Mouse (Mus musculus) lung, adult 2 months (tissue): ENCODE measurements around the gene Kalrn. TPM values are rescaled to one million over a fixed set of nuclear protein-coding genes. Genes with fewer than 3 reads are reported as not detected.

Experiments
- DNase-seq: peaks from one replicate; pipeline ENCODE4 v3.0.0; 2022
- H3K4me1 ChIP-seq: fragments of 200-500 bp; 2 replicates; pipeline ENCODE4 v1.6.1; 2011; ENCODE audit warnings: low read length; ENCODE audit not compliant: control insufficient read depth, insufficient read depth
- H3K4me3 ChIP-seq: fragments of 200-500 bp; replicated peaks from 2 replicates; pipeline ENCODE3; 2011; ENCODE audit warnings: low read depth, mild to moderate bottlenecking, control low read depth, low read length; ENCODE audit errors: extremely low read depth
- CTCF ChIP-seq: fragments of 200-500 bp; IDR thresholded peaks from 2 replicates; pipeline ENCODE4 v1.5.1; 2011; ENCODE audit warnings: mild to moderate bottlenecking, low read length, control low read depth; ENCODE audit not compliant: insufficient read depth
- POLR2A ChIP-seq: fragments of 200-500 bp; IDR thresholded peaks from 2 replicates; pipeline ENCODE4 v1.6.1; 2011; ENCODE audit warnings: low read depth, mild to moderate bottlenecking, control low read depth, low read length, borderline replicate concordance; ENCODE audit errors: extremely low read depth
- WGBS: fragments of 180-500 bp; shearing (Covaris S2); methylation state at CpG from one replicate; pipeline ENCODE4 v1.1.7; 2018; 5-methylcytosine and 5-hydroxymethylcytosine counted together
- polyA plus RNA-seq: library from polyadenylated mRNA; depleted of rRNA; stranded (reverse); fragments of >200 nt; gene quantifications from 2 replicates; pipeline ENCODE4 v1.2.3, GENCODE M21; 2012

Gene Kalrn
- polyA plus RNA-seq, 1 experiment, result 11.8 TPM

DNA sequence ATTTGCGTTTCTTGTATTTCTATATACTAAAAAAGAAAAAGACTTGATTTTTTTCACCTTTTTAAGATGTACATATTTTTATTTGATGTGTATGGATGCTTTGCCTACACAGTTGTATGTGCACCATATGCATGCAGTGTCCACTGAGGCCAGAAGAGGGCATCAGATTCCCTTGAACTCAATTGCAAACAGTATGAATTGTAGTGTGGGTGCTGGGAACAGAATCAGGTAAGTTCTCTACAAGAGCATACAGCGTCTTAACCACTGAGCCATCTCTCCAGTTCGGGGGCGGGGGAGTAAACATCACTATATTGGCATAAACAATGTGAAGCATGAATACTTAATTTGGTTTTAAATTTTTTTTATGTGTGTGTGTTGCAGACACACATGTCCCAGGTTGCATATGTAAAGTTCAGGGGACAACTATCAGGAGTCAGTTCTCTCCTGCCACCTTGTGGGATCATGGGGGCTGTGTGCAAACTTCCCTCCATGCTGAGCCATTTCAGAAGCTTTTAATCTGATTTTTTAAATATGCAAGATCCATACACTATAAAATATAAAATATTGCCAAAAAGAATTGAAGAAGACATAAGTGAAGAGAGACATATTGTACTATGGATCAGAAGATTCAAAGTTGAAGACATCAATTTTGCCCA lies 6.5 kb upstream of the Kalrn start:
- no peaks in the 10 kb centered on the region for H3K4me1 ChIP-seq
- TF ChIP-seq POLR2A (no peak), CTCF (no peak)
- WGBS, result 95% methylated on average over 4 of the region's 4 CpGs
- H3K4me3 ChIP-seq, result no peak overlapping the region
- DNase-seq, result no peak

DNA sequence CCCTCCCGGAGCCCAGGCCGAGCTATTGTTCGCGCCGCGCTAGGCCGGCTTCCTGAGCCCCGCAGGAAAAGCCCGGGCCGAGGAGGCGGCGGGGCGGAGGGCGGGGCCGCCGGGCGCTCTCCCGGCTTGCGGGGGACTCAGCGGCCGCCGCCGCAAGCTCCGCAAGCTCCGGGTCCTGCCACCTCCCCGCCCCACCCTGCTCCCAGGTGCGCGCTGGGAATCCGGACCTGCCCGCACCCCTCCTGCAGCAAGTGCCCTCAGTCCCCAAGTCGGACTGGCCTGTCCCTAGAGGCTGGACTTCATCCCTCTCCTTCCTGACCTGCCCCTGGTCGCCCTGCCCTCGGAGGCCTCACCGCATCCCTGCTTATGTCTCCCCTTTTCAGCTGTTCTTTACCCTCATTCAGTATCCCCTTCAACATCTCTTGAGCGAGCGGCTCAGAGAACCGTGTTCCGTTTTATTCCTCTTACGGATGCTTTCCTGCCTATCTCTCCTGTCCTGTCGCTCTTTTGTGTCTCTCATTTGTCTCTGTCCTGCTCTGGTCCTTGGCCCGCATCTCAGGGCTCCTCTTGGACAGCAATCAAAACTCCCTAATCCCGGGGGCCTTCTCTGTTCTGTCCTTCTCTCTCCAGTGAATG lies 642 bp upstream of the Kalrn start:
- TF ChIP-seq POLR2A (no peak), CTCF (no peak)
- 2% methylated on average over 37 of the region's 42 CpGs for WGBS
- Histone ChIP-seq H3K4me3 (peak overlapping the region; percentile 50), H3K4me1 (no peaks in the 10 kb centered on the region; the same call in 1 of the 2 replicates)
- no peak for DNase-seq

DNA sequence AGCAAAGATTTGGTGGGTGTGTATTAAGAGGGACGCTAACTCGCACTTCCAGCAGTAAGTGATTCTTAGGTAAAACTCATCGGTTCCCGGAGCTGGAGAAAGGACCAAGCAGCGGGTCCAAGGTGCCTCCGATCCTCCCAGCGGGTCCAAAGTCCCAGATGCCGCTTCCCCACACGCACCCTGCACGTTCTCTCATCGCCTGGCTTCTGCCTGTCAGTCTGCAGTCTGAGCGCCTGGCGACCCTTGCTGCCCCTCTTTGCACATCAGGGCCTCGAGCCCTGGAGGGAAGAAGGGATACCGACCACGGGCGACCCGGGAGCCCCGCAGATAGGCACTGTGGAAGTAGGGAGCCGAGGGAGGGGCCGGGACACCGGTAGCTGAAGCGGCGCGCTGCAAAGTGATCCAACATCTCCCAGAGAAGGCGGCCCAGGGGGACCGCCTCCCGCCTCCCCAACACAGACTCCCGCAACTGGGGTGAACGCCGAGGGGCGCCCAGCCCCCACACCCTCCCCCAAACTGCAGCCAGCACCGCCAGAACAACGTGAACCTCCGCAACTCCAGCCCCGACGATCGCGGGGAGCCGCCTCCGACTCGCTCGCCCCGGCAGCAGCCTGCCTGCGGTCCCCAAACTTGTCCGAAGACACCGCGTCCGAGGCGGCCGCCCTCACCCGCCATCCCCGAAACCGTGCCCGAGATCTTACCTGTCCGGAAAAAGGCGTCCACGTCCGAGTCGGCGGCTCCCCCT lies 754 bp downstream of the Kalrn start:
- WGBS, result under 1% methylated on average over 61 of the region's 61 CpGs

DNA sequence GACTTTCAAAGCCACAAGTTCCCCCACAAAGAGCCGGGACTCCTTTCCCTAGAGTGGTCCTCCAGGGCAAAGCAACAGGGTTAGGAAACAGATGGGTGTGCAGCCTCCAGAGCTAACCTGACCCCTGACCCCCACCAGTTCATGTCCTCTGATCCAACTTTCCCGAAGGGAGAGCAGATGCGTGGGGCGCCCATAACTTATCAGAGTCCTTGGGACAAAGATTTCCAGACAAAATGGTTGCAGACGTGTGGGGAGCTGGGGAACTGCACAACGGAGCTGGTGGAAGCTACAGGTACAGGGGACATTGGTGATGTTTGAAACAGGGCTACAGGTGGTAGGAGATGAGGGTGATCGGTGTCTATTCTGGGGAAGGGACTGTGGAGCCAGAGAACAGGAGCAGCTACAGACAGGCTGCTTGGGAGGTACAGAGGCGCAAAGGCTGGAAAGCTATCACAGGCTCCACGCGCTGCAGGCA lies 1.4 kb downstream of the Kalrn start:
- DNase-seq, result no peak
- WGBS, result 7% methylated on average over 10 of the region's 10 CpGs
- Histone ChIP-seq H3K4me1 (no peaks in the 10 kb centered on the region; the same call in 1 of the 2 replicates), H3K4me3 (peak overlapping the region; percentile 81)
- no peak for TF ChIP-seq CTCF

More for the DNA sequence above, 754 bp downstream of the Kalrn start:
- no peaks in the 10 kb centered on the region; the same call in 1 of the 2 replicates for H3K4me1 ChIP-seq
- DNase-seq, result peak; percentile 53
- TF ChIP-seq POLR2A (no peak), CTCF (no peak)
- peak overlapping the region; percentile 81 for H3K4me3 ChIP-seq

DNA sequence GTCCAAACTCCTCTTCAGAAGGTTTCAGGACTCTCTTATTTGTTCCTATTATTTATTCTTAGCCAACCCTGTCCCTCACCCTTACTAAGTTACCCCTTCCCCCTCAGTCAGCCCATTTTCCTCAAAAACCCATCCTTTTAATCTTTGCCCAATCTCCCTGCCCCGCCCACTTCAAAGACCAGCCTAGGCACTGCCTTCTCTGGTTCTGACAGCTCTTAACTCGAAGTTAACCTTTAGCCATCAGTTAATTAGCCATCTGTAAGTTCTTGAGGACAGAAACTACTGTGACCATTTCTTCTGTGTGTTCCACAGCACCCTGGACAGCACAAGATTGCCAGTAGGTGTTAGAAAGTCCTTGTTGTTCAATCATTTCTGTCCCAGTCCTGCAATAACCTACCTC lies 3.4 kb downstream of the Kalrn start:
- Histone ChIP-seq H3K4me3 (no peak overlapping the region), H3K4me1 (no peaks in the 10 kb centered on the region; the same call in 1 of the 2 replicates)
- DNase-seq, result no peak
- TF ChIP-seq CTCF, result no peak
- no peak for TF ChIP-seq POLR2A
- WGBS, result 66% methylated on average over 2 of the region's 2 CpGs

DNA sequence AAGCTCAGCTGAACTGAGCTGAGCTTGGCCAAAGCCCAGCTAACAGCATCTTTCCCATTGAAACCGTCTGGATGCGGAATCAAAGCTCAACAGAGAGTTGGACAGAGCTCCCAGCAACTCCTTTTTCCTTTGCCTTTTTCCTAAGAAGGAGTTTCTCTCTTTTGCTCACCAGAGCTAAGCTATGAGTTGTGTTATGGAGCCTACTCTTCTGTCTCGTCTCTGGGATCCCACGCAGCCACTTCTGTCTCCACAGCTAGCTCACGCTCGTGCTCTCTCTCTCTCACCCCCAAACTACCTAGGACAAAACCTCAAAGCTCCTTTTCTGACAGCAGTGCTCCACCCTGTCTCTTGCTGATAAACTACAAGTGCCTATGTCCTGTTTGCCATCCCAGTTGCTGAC lies 4.5 kb downstream of the Kalrn start:
- H3K4me1 ChIP-seq, result no peaks in the 10 kb centered on the region; the same call in 1 of the 2 replicates
- TF ChIP-seq CTCF (no peak), POLR2A (no peak)
- no peak overlapping the region for H3K4me3 ChIP-seq
- 78% methylated on average over 6 of the region's 6 CpGs for WGBS
- no peak for DNase-seq

DNA sequence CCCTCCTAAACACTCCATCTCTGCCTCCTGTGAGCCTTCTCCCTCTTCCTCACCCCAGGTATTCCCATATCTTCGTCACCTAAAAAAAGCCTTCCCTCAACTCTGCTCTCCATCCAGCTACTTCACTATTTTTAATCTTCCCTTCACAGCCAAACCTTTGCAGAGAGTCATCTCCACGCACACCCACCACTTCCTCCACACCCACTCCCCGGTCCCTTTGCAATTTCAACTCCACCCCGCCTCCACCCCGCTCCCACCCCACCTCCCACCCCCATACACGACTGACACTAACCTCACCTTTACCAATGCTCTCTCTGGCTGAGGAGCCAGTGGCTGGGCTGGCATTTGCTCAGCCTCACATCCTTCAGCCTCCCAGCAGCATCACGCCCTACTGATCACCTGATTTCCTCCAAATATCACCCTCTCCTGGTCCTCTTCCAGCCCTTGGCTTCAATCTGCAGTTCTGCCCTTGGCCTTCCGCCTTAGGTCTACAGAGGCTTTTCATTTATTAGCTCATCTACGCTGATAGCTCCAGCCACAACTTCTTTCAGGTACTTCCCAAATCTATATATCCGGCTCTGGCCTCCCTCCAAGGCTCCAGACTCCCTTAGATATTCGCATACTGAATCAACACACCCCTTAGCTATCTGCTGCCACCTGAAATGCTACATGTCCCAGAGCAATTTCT lies 9.6 kb downstream of the Kalrn start:
- WGBS, result 60% methylated on average over 11 of the region's 11 CpGs
- TF ChIP-seq POLR2A, result no peak
- no peak for TF ChIP-seq CTCF
- Histone ChIP-seq H3K4me1 (no peaks in the 10 kb centered on the region), H3K4me3 (no peak overlapping the region)
- no peak for DNase-seq

DNA sequence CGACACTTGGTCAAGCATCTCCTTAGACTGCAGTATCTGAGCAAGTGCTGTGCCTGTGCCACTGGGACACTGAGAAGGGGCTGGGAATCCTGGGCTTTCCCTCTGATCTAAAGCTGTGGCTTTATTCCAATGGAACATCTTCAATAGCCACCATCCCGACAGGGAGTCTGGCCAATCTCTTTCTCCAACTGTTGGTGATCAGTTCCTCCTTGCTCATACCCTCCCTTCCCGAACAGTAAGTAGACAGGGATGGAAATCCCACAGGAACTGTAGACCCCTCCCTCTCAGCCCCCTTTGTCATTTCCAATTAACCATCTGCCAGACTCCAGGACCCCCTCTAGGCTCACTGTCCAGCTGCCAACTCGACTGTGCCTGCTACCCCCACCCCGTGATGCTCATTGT lies 11.6 kb downstream of the Kalrn start:
- H3K4me1 ChIP-seq, result no peaks in the 10 kb centered on the region; the same call in 1 of the 2 replicates
- TF ChIP-seq POLR2A (no peak), CTCF (no peak)
- 63% methylated on average over 5 of the region's 5 CpGs for WGBS
- no peak for DNase-seq
- no peak overlapping the region for H3K4me3 ChIP-seq

DNA sequence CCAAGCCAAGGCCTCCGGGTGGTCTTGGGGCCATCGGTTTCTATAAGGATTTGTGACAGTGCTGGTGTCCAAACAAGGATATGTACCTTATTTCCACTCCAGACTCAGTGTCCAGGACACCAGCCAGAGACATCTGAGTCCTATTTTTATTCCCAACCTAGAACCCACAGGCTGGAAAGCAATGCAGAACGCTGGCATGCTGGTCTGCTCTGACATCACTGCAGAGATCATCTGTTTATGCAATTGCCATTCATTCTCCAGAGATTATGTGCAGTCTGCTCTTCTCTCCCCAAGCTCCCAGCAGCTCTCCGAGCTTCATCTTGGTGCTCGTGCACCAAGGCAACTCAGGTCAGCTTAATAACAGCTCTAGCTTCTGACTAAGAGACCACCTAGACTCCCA lies 12.5 kb downstream of the Kalrn start:
- DNase-seq, result no peak

More for the DNA sequence above, 12.5 kb downstream of the Kalrn start:
- no peaks in the 10 kb centered on the region; the same call in 1 of the 2 replicates for H3K4me1 ChIP-seq
- TF ChIP-seq POLR2A, result no peak
- no peak for TF ChIP-seq CTCF
- WGBS, result 65% methylated on average over 5 of the region's 5 CpGs
- H3K4me3 ChIP-seq, result no peak overlapping the region
